Mouse (Mus musculus) intestine, embryonic 15.5 days (tissue): ENCODE measurements around the gene 4933400A11Rik. TPM values are rescaled to one million over a fixed set of nuclear protein-coding genes. Genes with fewer than 3 reads are reported as not detected.

Experiments used
- ATAC-seq: fragments of 200-750 bp; cut with Nextera tagmentation; 2 replicates; pipeline ENCODE4 v1.8.0; 2017; ENCODE audit warnings: moderate TSS enrichment, moderate library complexity
- H3K27ac ChIP-seq: fragments of 300-500 bp; sonication (generic); 2 replicates; pipeline ENCODE4 v1.5.1; 2015; ENCODE audit warnings: mild to moderate bottlenecking, inconsistent platforms
- H3K27me3 ChIP-seq: fragments of 300-500 bp; sonication (generic); replicated peaks from 2 replicates; pipeline ENCODE4 v1.6.1; 2015; ENCODE audit warnings: inconsistent platforms
- H3K36me3 ChIP-seq: fragments of 300-500 bp; sonication (generic); 2 replicates; pipeline ENCODE4 v1.6.1; 2015; ENCODE audit warnings: inconsistent platforms
- H3K4me1 ChIP-seq: fragments of 300-500 bp; sonication (generic); replicated peaks from 2 replicates; pipeline ENCODE4 v1.6.1; 2015; ENCODE audit warnings: inconsistent platforms
- H3K4me2 ChIP-seq: fragments of 300-500 bp; sonication (generic); replicated peaks from 2 replicates; pipeline ENCODE4 v1.6.1; 2015; ENCODE audit warnings: mild to moderate bottlenecking, inconsistent platforms
- H3K4me3 ChIP-seq: fragments of 300-500 bp; sonication (generic); replicated peaks from 2 replicates; pipeline ENCODE4 v1.5.1; 2015; ENCODE audit warnings: inconsistent platforms
- H3K9ac ChIP-seq: fragments of 300-500 bp; sonication (generic); 2 replicates; pipeline ENCODE4 v1.6.1; 2015; ENCODE audit warnings: inconsistent platforms
- H3K9me3 ChIP-seq: fragments of 300-500 bp; sonication (generic); 2 replicates; pipeline ENCODE4 v1.6.1; 2016; ENCODE audit warnings: inconsistent platforms
- WGBS: fragments of 180-500 bp; shearing (Covaris S2); methylation state at CpG from one replicate; pipeline ENCODE4 v1.1.7; 2015; 5-methylcytosine and 5-hydroxymethylcytosine counted together
- polyA plus RNA-seq: library from polyadenylated mRNA; unstranded; fragments of >200 nt; fragmentation: Nextera tagmentation; extraction: Ambion mirVana; gene quantifications from 2 replicates; pipeline ENCODE4 v1.2.1, GENCODE M21; 2015

The 4933400A11Rik gene
- polyA plus RNA-seq, 1 experiment from 2014 or later = 0.15 TPM

DNA sequence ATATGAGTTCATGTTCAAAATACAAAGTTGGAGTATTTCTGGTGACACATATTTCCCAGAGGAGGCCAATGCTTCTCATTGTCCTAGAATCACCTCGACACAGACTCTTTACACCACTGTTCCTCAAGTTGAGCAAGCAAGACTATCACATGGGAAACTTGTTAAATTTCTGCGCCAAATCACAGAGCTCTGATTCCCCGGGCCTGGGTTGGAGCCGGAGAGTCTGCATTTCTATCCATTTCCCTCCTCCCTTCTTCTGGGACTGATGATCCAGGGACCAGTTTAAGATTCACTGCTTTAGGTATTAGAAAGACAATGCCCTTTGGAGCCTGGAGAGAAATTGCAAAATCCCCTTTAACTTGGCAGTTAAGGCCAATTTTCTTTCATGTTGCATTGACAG is 15.0 kb upstream of the 4933400A11Rik start:
- Histone ChIP-seq H3K9ac (no peak overlapping the region), H3K4me3 (no peak overlapping the region), H3K9me3 (no peaks in the 10 kb centered on the region), H3K27ac (no peak overlapping the region), H3K27me3 (no peaks in the 10 kb centered on the region), H3K36me3 (no peaks in the 10 kb centered on the region), H3K4me2 (no peak overlapping the region), H3K4me1 (no peaks in the 10 kb centered on the region)
- no peak for ATAC-seq
- WGBS = 74% methylated on average over 4 of the region's 4 CpGs

DNA sequence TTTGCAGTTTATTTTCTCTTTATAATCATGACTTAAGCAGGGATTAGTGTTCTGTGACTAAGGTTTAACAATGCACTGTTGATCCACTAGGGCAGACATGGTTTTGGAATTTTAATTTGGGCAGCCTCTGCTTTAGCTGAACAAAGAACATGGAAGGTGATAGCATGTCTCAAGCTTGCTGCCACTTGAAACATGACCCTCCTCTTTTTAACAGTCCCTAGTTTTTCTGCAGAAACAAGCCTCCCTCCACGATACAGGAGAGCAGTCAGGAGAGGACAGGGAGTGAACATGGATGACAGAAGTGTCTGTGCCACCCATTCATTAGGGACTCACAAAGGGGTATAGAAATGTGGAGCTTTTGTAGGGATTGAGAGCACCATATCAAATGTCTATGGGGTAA is 13.4 kb upstream of the 4933400A11Rik start:
- Histone ChIP-seq H3K4me2 (no peak overlapping the region), H3K36me3 (no peaks in the 10 kb centered on the region), H3K27ac (no peak overlapping the region), H3K9me3 (no peaks in the 10 kb centered on the region), H3K27me3 (no peaks in the 10 kb centered on the region), H3K4me1 (no peaks in the 10 kb centered on the region), H3K9ac (no peak overlapping the region), H3K4me3 (no peak overlapping the region)
- no peak for ATAC-seq
- 50% methylated on average over 1 of the region's 1 CpGs for WGBS

DNA sequence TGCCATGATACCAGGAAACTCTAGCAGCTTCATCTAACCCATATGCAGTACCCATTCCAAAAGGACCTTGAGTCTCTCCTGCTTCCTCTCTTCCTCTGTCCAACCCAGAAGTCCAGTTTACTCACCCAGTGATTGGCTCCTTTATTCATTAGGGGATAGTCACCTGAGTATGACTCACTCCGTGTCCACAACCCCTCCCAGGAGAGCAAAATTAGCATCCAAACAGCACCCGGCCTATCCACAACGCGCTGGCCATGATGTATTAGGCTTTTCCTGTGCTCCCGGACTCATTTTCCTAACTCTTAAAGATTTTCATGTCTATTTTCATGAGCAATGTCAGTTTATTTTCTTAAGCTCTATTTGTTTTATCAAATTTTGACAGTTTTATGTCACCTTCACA is 10.3 kb upstream of the 4933400A11Rik start:
- no peak for ATAC-seq
- Histone ChIP-seq H3K36me3 (no peaks in the 10 kb centered on the region), H3K27me3 (no peaks in the 10 kb centered on the region), H3K4me2 (no peak overlapping the region), H3K27ac (no peak overlapping the region), H3K4me3 (no peak overlapping the region), H3K9me3 (no peaks in the 10 kb centered on the region), H3K4me1 (no peaks in the 10 kb centered on the region), H3K9ac (no peak overlapping the region)
- WGBS = 85% methylated on average over 5 of the region's 5 CpGs

DNA sequence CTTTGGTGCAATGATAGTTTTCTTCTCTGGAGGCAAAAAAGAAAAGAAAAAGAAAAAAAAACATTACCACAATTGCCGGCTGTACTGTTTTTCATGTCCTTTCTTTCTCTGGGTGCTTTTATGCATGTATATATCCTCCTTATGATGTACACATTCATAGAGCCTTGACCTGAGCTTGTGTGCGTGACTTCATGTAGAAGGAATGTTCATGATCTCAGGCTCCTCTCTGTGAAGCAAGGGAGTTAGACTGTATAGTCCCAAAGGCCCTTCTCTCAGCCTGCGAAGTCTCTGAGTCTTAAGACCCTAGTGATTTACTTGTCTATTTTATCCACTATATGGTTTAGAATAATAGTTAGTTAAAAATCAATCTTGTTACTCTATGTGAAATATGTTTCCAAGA is 21.4 kb downstream of the 4933400A11Rik start:
- Histone ChIP-seq H3K9me3 (no peaks in the 10 kb centered on the region), H3K27me3 (no peaks in the 10 kb centered on the region), H3K36me3 (no peaks in the 10 kb centered on the region), H3K4me3 (no peak overlapping the region), H3K4me2 (no peak overlapping the region), H3K9ac (no peak overlapping the region), H3K27ac (no peak overlapping the region), H3K4me1 (no peaks in the 10 kb centered on the region)
- ATAC-seq = no peak
- WGBS = 67% methylated on average over 3 of the region's 3 CpGs

DNA sequence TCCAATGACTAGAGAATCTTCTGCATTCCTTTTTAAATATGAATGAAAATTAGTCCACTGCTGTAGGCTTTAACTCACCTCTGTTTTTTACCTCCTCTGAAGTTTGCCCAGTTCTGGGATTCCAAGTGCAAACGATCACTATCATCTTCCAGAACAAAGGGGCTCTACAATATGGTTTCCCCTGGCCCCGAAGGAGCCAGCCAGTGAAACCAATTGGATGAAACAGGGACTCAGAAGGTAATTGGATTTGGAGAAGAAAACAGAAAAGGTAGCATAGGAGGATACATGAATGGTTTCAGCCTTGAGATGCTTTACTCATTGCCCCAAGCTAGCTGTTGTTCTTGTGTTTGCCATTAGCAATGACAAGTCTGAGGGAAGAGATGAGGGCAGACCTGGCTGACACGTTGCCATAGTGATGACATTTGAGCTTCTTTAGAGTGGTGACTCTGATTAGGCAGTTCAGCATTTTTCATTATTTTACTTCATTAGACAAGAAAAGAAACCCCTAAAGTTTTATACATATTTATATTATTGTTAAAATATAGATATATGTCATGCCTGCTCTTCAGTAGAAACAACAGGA is 44.0 kb downstream of the 4933400A11Rik start:
- Histone ChIP-seq H3K36me3 (no peaks in the 10 kb centered on the region), H3K4me3 (no peak overlapping the region), H3K9ac (no peak overlapping the region), H3K27me3 (no peaks in the 10 kb centered on the region), H3K9me3 (no peaks in the 10 kb centered on the region), H3K27ac (no peak overlapping the region), H3K4me2 (no peak overlapping the region), H3K4me1 (no peaks in the 10 kb centered on the region)
- 74% methylated on average over 3 of the region's 3 CpGs for WGBS
- no peak for ATAC-seq

Other genes starting within 250 kb of the 4933400A11Rik start
- gene Mid1, start 94.4 kb downstream of the 4933400A11Rik start, polyA plus RNA-seq = 5.1 and 5.2 TPM in 2 replicates
- gene Gm21887, start 230.0 kb upstream of the 4933400A11Rik start, polyA plus RNA-seq = 123 and 168 TPM in 2 replicates